Mouse (Mus musculus) kidney, adult 2 months (tissue): Measurements from ENCODE around the gene Cyp2d11.

Source experiments
- CTCF ChIP-seq: fragments of 200-500 bp; conservative IDR thresholded peaks from 2 replicates; pipeline ENCODE4 v1.5.1; 2011; ENCODE audit warnings: low read depth, mild to moderate bottlenecking, control low read depth, low read length, moderate library complexity, mixed read lengths; ENCODE audit not compliant: insufficient read depth, insufficient read length
- POLR2A ChIP-seq: fragments of 200-500 bp; IDR thresholded peaks from one replicate; pipeline ENCODE4 v1.6.1; 2011; ENCODE audit warnings: low read depth, low read length, control low read depth

GRCm38 (mm10) chr15:82378261-82379180 lies 15.3 kb downstream of the Cyp2d11 start:
- TF ChIP-seq POLR2A (no peak), CTCF (no peak)
